Mouse (Mus musculus) heart, postnatal 0 days (tissue): ENCODE measurements around the gene Ryr3. TPM values are rescaled to one million over a fixed set of nuclear protein-coding genes. Genes with fewer than 3 reads are reported as not detected.

Experiments used
- ATAC-seq: fragments of 200-750 bp; cut with Nextera tagmentation; 2 replicates; pipeline ENCODE4 v1.8.0; 2017; ENCODE audit warnings: low read depth, moderate number of reproducible peaks, moderate library complexity; ENCODE audit not compliant: insufficient read depth
- DNase-seq: peaks from one replicate; pipeline ENCODE4 v3.0.0-alpha.2; 2016; ENCODE audit warnings: low spot score
- H3K27ac ChIP-seq: fragments of 300-500 bp; sonication (generic); 2 replicates; pipeline ENCODE4 v1.5.1; 2014; ENCODE audit warnings: low read depth, mild to moderate bottlenecking
- H3K27me3 ChIP-seq: fragments of 300-500 bp; sonication (generic); 2 replicates; pipeline ENCODE4 v1.6.1; 2014; ENCODE audit warnings: low read length, mixed read lengths; ENCODE audit not compliant: control insufficient read depth, insufficient read depth
- H3K36me3 ChIP-seq: fragments of 300-500 bp; sonication (generic); replicated peaks from 2 replicates; pipeline ENCODE4 v1.6.1; 2014; ENCODE audit warnings: low read length, mixed read lengths; ENCODE audit not compliant: control insufficient read depth, insufficient read depth
- H3K4me1 ChIP-seq: fragments of 300-500 bp; sonication (generic); 2 replicates; pipeline ENCODE4 v1.6.1; 2014; ENCODE audit warnings: antibody characterized with exemption; ENCODE audit not compliant: control insufficient read depth, insufficient read depth
- H3K4me2 ChIP-seq: fragments of 300-500 bp; sonication (generic); 2 replicates; pipeline ENCODE4 v1.6.1; 2014; ENCODE audit warnings: low read depth, mild to moderate bottlenecking, low read length, moderate library complexity
- H3K4me3 ChIP-seq: fragments of 300-500 bp; sonication (generic); 2 replicates; pipeline ENCODE4 v1.5.1; 2014; ENCODE audit warnings: low read depth, low read length
- H3K9ac ChIP-seq: fragments of 300-500 bp; sonication (generic); replicated peaks from 2 replicates; pipeline ENCODE4 v1.6.1; 2014; ENCODE audit warnings: low read depth, low read length, mixed read lengths
- H3K9me3 ChIP-seq: fragments of 300-500 bp; sonication (generic); replicated peaks from 2 replicates; pipeline ENCODE4 v1.6.1; 2016; ENCODE audit warnings: low read length; ENCODE audit not compliant: control insufficient read depth
- CTCF ChIP-seq: IDR thresholded peaks from 2 replicates; pipeline ENCODE4 v1.5.1; 2016; ENCODE audit warnings: antibody characterized with exemption, control low read depth, low read depth
- EP300 ChIP-seq: IDR thresholded peaks from 2 replicates; pipeline ENCODE4 v1.6.1; 2016; ENCODE audit warnings: antibody characterized with exemption, low read depth
- WGBS: fragments of 180-500 bp; shearing (Covaris S2); extraction: QIAGEN DNeasy Blood & Tissue Kit; methylation state at CpG from one replicate; pipeline ENCODE4 v1.1.7; 2014; 5-methylcytosine and 5-hydroxymethylcytosine counted together
- polyA plus RNA-seq: library from polyadenylated mRNA; unstranded; fragments of >200 nt; fragmentation: Nextera tagmentation; extraction: Ambion mirVana; gene quantifications from 2 replicates; pipeline ENCODE4 v1.2.1, GENCODE M21; 2015
- total RNA-seq: library from RNA; depleted of rRNA; stranded (reverse); fragments of >200 nt; gene quantifications from 2 replicates; pipeline ENCODE4 v1.2.3, GENCODE M21; 2014; ENCODE audit warnings: low replicate concordance

The Ryr3 gene
- total and polyA plus RNA-seq, 2 experiments from 2014 or later = 4.1 to 14.4 TPM

GRCm38 (mm10) chr2:112748532-112748931 is 468.4 kb downstream of the Ryr3 start:
- no peak overlapping the region for H3K4me2 ChIP-seq
- TF ChIP-seq CTCF (no peak), EP300 (no peak)
- H3K27me3 ChIP-seq = no peaks in the 10 kb centered on the region
- H3K9ac ChIP-seq = no peak overlapping the region
- WGBS = 83% methylated on average over 1 of the region's 1 CpGs
- H3K27ac ChIP-seq = no peak overlapping the region
- no peaks in the 10 kb centered on the region for H3K9me3 ChIP-seq
- no peak overlapping the region for H3K4me3 ChIP-seq
- ATAC-seq = no peak
- no peak for DNase-seq
- H3K4me1 ChIP-seq = no peaks in the 10 kb centered on the region
- no peaks in the 10 kb centered on the region for H3K36me3 ChIP-seq

GRCm38 (mm10) chr2:112732942-112733341 is 484.0 kb downstream of the Ryr3 start:
- 69% methylated on average over 2 of the region's 2 CpGs for WGBS
- ATAC-seq (no peak), DNase-seq (no peak)

GRCm38 (mm10) chr2:112727842-112728241 is 489.1 kb downstream of the Ryr3 start:
- H3K9me3 ChIP-seq = no peaks in the 10 kb centered on the region
- no peaks in the 10 kb centered on the region for H3K4me1 ChIP-seq
- WGBS = 33% methylated on average over 6 of the region's 6 CpGs
- TF ChIP-seq CTCF (no peak), EP300 (no peak)
- H3K36me3 ChIP-seq = no peaks in the 10 kb centered on the region
- no peaks in the 10 kb centered on the region for H3K27me3 ChIP-seq
- no peak overlapping the region for H3K4me2 ChIP-seq
- H3K4me3 ChIP-seq = no peak overlapping the region
- no peak overlapping the region for H3K27ac ChIP-seq
- no peak overlapping the region for H3K9ac ChIP-seq
- no peak for DNase-seq
- no peak for ATAC-seq

More at GRCm38 (mm10) chr2:112732942-112733341, 484.0 kb downstream of the Ryr3 start:
- Histone ChIP-seq H3K4me1 (no peaks in the 10 kb centered on the region), H3K4me2 (no peak overlapping the region), H3K27me3 (no peaks in the 10 kb centered on the region), H3K9ac (no peak overlapping the region), H3K36me3 (no peaks in the 10 kb centered on the region), H3K9me3 (no peaks in the 10 kb centered on the region), H3K4me3 (no peak overlapping the region), H3K27ac (no peak overlapping the region)
- no peak for TF ChIP-seq EP300
- no peak for TF ChIP-seq CTCF

- H3K4me2 ChIP-seq = no peak overlapping the region
- no peak for ATAC-seq
Observed at GRCm38 (mm10) chr2:112721217-112721616, 495.7 kb downstream of the Ryr3 start.

GRCm38 (mm10) chr2:112720715-112721114 is 496.2 kb downstream of the Ryr3 start:
- no peak for TF ChIP-seq CTCF
- no peak for TF ChIP-seq EP300
- Histone ChIP-seq H3K36me3 (no peaks in the 10 kb centered on the region), H3K9me3 (no peaks in the 10 kb centered on the region), H3K4me3 (no peak overlapping the region), H3K27me3 (no peaks in the 10 kb centered on the region), H3K4me1 (no peaks in the 10 kb centered on the region), H3K27ac (no peak overlapping the region), H3K4me2 (no peak overlapping the region), H3K9ac (no peak overlapping the region)
- ATAC-seq (no peak), DNase-seq (no peak)
- WGBS = 76% methylated on average over 3 of the region's 3 CpGs

More at GRCm38 (mm10) chr2:112721217-112721616, 495.7 kb downstream of the Ryr3 start:
- no peak overlapping the region for H3K9ac ChIP-seq
- TF ChIP-seq CTCF = no peak
- no peak for TF ChIP-seq EP300
- H3K36me3 ChIP-seq = no peaks in the 10 kb centered on the region
- H3K9me3 ChIP-seq = no peaks in the 10 kb centered on the region
- H3K27me3 ChIP-seq = no peaks in the 10 kb centered on the region
- no peak overlapping the region for H3K27ac ChIP-seq
- DNase-seq = no peak
- H3K4me1 ChIP-seq = no peaks in the 10 kb centered on the region
- WGBS = 73% methylated on average over 1 of the region's 1 CpGs
- H3K4me3 ChIP-seq = no peak overlapping the region

GRCm38 (mm10) chr2:112714648-112715047 is 502.2 kb downstream of the Ryr3 start:
- Histone ChIP-seq H3K4me1 (no peaks in the 10 kb centered on the region), H3K9ac (no peak overlapping the region), H3K9me3 (no peaks in the 10 kb centered on the region), H3K27me3 (no peaks in the 10 kb centered on the region), H3K27ac (no peak overlapping the region), H3K4me2 (no peak overlapping the region), H3K4me3 (no peak overlapping the region), H3K36me3 (no peaks in the 10 kb centered on the region)
- 57% methylated on average over 4 of the region's 4 CpGs for WGBS
- TF ChIP-seq CTCF (no peak), EP300 (no peak)
- no peak for DNase-seq
- no peak for ATAC-seq
